14 mouse cellular contexts compared by ENCODE assay signal in the genomic region with DNA sequence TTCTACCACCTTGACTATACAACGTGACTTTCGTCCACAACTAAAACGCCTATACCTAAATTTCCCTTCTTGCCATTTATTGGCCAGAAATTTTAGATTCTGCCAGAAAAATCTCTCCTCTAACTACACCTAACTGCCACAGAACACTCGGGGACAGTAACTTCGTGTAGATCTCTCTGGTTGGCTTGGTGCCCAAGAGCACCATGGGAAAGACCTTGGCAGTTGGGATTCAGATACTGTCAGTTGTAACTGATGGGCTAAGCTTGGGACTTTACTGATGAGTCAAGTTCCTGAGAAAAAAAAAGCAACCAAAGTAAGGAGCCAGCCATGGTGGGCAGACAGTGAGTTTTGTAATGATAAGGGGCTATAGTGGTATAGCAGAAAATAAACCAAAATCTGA.
"Had no signal": no experiment of that assay in that cellular context is flagged by ENCODE, and none has a peak within 500 bp of the region (broad histone marks: within the 10 kb centered on the region; RNA-seq: fewer than 3 reads in every experiment).

No protein-coding gene starts in this region.

- H3K4me2 ChIP-seq: limb, embryonic 12.5 days; liver, embryonic 13.5 days; lung, embryonic 15.5 days; midbrain, embryonic 12.5 days had no signal

- ATAC-seq: liver, postnatal 0 days; midbrain, embryonic 16.5 days had no signal

- H3K27me3 ChIP-seq: limb, embryonic 12.5 days; liver, embryonic 13.5 days; lung, embryonic 15.5 days; midbrain, embryonic 12.5 days had no signal

- H3K4me1 ChIP-seq: limb, embryonic 12.5 days; liver, embryonic 13.5 days; lung, embryonic 15.5 days had no signal

- H3K9ac ChIP-seq: limb, embryonic 12.5 days; liver, embryonic 13.5 days; liver, postnatal 0 days; lung, embryonic 15.5 days; midbrain, embryonic 12.5 days had no signal

- H3K36me3 ChIP-seq: limb, embryonic 12.5 days; liver, embryonic 13.5 days; lung, embryonic 15.5 days; midbrain, embryonic 12.5 days had no signal

- H3K9me3 ChIP-seq: limb, embryonic 12.5 days; liver, embryonic 13.5 days; lung, embryonic 15.5 days; midbrain, embryonic 12.5 days had no signal

- H3K4me3 ChIP-seq: layer of hippocampus, adult 2 months; limb, embryonic 12.5 days; liver, embryonic 13.5 days; lung, embryonic 15.5 days; midbrain, embryonic 12.5 days had no signal

- DNase-seq: kidney, postnatal 10 days; kidney, postnatal 4 days; liver; liver, embryonic 13.5 days; liver, postnatal 0 days; lung, postnatal 14 days; right cerebral cortex, postnatal 25 days; thymus, postnatal 36 days had no signal

- H3K27ac ChIP-seq: layer of hippocampus, adult 2 months; limb, embryonic 12.5 days; liver, embryonic 13.5 days; lung, embryonic 15.5 days; macrophage; midbrain, embryonic 12.5 days had no signal
